Mouse (Mus musculus): Measurements from ENCODE around the gene Cfap43. TPM values are rescaled to one million over a fixed set of nuclear protein-coding genes. Genes with fewer than 3 reads are reported as not detected.
"Not testable (repeated sequence)": the region's sequence is repeated elsewhere in the genome, so short reads cannot be mapped to it uniquely, and the experiment has no call there.

The Cfap43 gene
- total and polyA plus RNA-seq, 2 experiments: not detected

GRCm38 (mm10) chr19:47849735-47850134, 69.4 kb downstream of the Cfap43 start:
- Histone ChIP-seq H3K79me2 (ENCODE audit: control insufficient read depth, insufficient read depth, low read length) (no peaks in the 10 kb centered on the region), H3K27me3 (ENCODE audit: control insufficient read depth, insufficient read depth, low read length) (no peaks in the 10 kb centered on the region), H3K27ac (replicated peaks; ENCODE audit: insufficient read depth, low read depth, low read length) (no peak overlapping the region), H3K9ac (ENCODE audit: low read depth, low read length) (no peak overlapping the region), H3K4me3 (ENCODE audit: insufficient read depth, low read depth, low read length) (no peak overlapping the region), H3K36me3 (ENCODE audit: control insufficient read depth, insufficient read depth, low read length) (no peaks in the 10 kb centered on the region), H3K4me1 (ENCODE audit: control insufficient read depth, insufficient read depth, low read length) (peaks cover 3% of the 10 kb centered on the region; the same call in 1 of the 2 replicates)
- WGBS: 94% methylated on average over 3 of the region's 3 CpGs
- TF ChIP-seq CTCF (IDR thresholded peaks at IDR 0.05; ENCODE audit: low read depth, low read length) (no peak), POLR2A (IDR thresholded peaks at IDR 0.05; ENCODE audit: extremely low read depth, insufficient read depth, low read length) (no peak)
- DNase-seq (ENCODE audit: extremely low read depth, low read depth, low spot score): no peak

- not testable (repeated sequence) for H3K27ac ChIP-seq (replicated peaks; ENCODE audit: insufficient read depth, low read depth, low read length); H3K79me2 ChIP-seq (ENCODE audit: control insufficient read depth, insufficient read depth, low read length); H3K27me3 ChIP-seq (ENCODE audit: control insufficient read depth, insufficient read depth, low read length); H3K9ac ChIP-seq (ENCODE audit: low read depth, low read length); H3K4me1 ChIP-seq (ENCODE audit: control insufficient read depth, insufficient read depth, low read length); H3K36me3 ChIP-seq (ENCODE audit: control insufficient read depth, insufficient read depth, low read length); DNase-seq (ENCODE audit: extremely low read depth, low read depth, low spot score); H3K4me3 ChIP-seq (ENCODE audit: insufficient read depth, low read depth, low read length)
- WGBS: 78% methylated on average over 15 of the region's 15 CpGs
Measured at GRCm38 (mm10) chr19:47841234-47841633, 77.9 kb downstream of the Cfap43 start.

- Histone ChIP-seq H3K27ac (replicated peaks; ENCODE audit: insufficient read depth, low read depth, low read length) (no peak overlapping the region), H3K36me3 (ENCODE audit: control insufficient read depth, insufficient read depth, low read length) (no peaks in the 10 kb centered on the region), H3K4me3 (ENCODE audit: insufficient read depth, low read depth, low read length) (peak overlapping the region; percentile 35; the same call in 1 of the 2 replicates), H3K79me2 (ENCODE audit: control insufficient read depth, insufficient read depth, low read length) (no peaks in the 10 kb centered on the region), H3K27me3 (ENCODE audit: control insufficient read depth, insufficient read depth, low read length) (peaks cover 9% of the 10 kb centered on the region; the same call in 1 of the 2 replicates), H3K9ac (ENCODE audit: low read depth, low read length) (no peak overlapping the region), H3K4me1 (ENCODE audit: control insufficient read depth, insufficient read depth, low read length) (no peaks in the 10 kb centered on the region)
- no peak for DNase-seq (ENCODE audit: extremely low read depth, low read depth, low spot score)
- TF ChIP-seq POLR2A (IDR thresholded peaks at IDR 0.05; ENCODE audit: extremely low read depth, insufficient read depth, low read length) (no peak), CTCF (IDR thresholded peaks at IDR 0.05; ENCODE audit: low read depth, low read length) (no peak)
- WGBS: 1% methylated on average over 6 of the region's 6 CpGs
Measured at GRCm38 (mm10) chr19:47837527-47837901, 81.6 kb downstream of the Cfap43 start.

GRCm38 (mm10) chr19:47836701-47837526, 82.2 kb downstream of the Cfap43 start:
- H3K27me3 ChIP-seq (ENCODE audit: control insufficient read depth, insufficient read depth, low read length): peaks cover 9% of the 10 kb centered on the region; the same call in 1 of the 2 replicates
- TF ChIP-seq POLR2A (IDR thresholded peaks at IDR 0.05; ENCODE audit: extremely low read depth, insufficient read depth, low read length) (no peak), CTCF (IDR thresholded peaks at IDR 0.05; ENCODE audit: low read depth, low read length) (peak; percentile 26; the same call in 1 of the 2 replicates)
- no peak for DNase-seq (ENCODE audit: extremely low read depth, low read depth, low spot score)
- WGBS: 9% methylated on average over 49 of the region's 49 CpGs
- H3K4me3 ChIP-seq (ENCODE audit: insufficient read depth, low read depth, low read length): peak overlapping the region; percentile 35; the same call in 1 of the 2 replicates
- H3K9ac ChIP-seq (ENCODE audit: low read depth, low read length): no peak overlapping the region; the same call in 1 of the 2 replicates
- no peaks in the 10 kb centered on the region for H3K4me1 ChIP-seq (ENCODE audit: control insufficient read depth, insufficient read depth, low read length)
- no peaks in the 10 kb centered on the region for H3K79me2 ChIP-seq (ENCODE audit: control insufficient read depth, insufficient read depth, low read length)
- H3K36me3 ChIP-seq (ENCODE audit: control insufficient read depth, insufficient read depth, low read length): no peaks in the 10 kb centered on the region
- H3K27ac ChIP-seq (replicated peaks; ENCODE audit: insufficient read depth, low read depth, low read length): no peak overlapping the region

- Histone ChIP-seq H3K27ac (replicated peaks; ENCODE audit: insufficient read depth, low read depth, low read length) (no peak overlapping the region), H3K36me3 (ENCODE audit: control insufficient read depth, insufficient read depth, low read length) (no peaks in the 10 kb centered on the region), H3K4me3 (ENCODE audit: insufficient read depth, low read depth, low read length) (no peak overlapping the region), H3K79me2 (ENCODE audit: control insufficient read depth, insufficient read depth, low read length) (no peaks in the 10 kb centered on the region), H3K9ac (ENCODE audit: low read depth, low read length) (no peak overlapping the region), H3K4me1 (ENCODE audit: control insufficient read depth, insufficient read depth, low read length) (no peaks in the 10 kb centered on the region), H3K27me3 (ENCODE audit: control insufficient read depth, insufficient read depth, low read length) (peaks cover 9% of the 10 kb centered on the region; the same call in 1 of the 2 replicates)
- no peak for DNase-seq (ENCODE audit: extremely low read depth, low read depth, low spot score)
- TF ChIP-seq CTCF (IDR thresholded peaks at IDR 0.05; ENCODE audit: low read depth, low read length) (no peak), POLR2A (IDR thresholded peaks at IDR 0.05; ENCODE audit: extremely low read depth, insufficient read depth, low read length) (no peak)
- WGBS: 89% methylated on average over 7 of the region's 7 CpGs
Measured at GRCm38 (mm10) chr19:47835776-47836175, 83.3 kb downstream of the Cfap43 start.

- TF ChIP-seq POLR2A (IDR thresholded peaks at IDR 0.05; ENCODE audit: extremely low read depth, insufficient read depth, low read length) (no peak), CTCF (IDR thresholded peaks at IDR 0.05; ENCODE audit: low read depth, low read length) (no peak)
- WGBS: 46% methylated on average over 5 of the region's 5 CpGs
Measured at GRCm38 (mm10) chr19:47834614-47835013, 84.5 kb downstream of the Cfap43 start.

More at GRCm38 (mm10) chr19:47834614-47835013, 84.5 kb downstream of the Cfap43 start:
- H3K4me3 ChIP-seq (ENCODE audit: insufficient read depth, low read depth, low read length): no peak overlapping the region
- DNase-seq (ENCODE audit: extremely low read depth, low read depth, low spot score): peak; percentile 14
- H3K79me2 ChIP-seq (ENCODE audit: control insufficient read depth, insufficient read depth, low read length): no peaks in the 10 kb centered on the region
- H3K27me3 ChIP-seq (ENCODE audit: control insufficient read depth, insufficient read depth, low read length): peaks cover 9% of the 10 kb centered on the region; the same call in 1 of the 2 replicates
- no peak overlapping the region for H3K27ac ChIP-seq (replicated peaks; ENCODE audit: insufficient read depth, low read depth, low read length)
- H3K36me3 ChIP-seq (ENCODE audit: control insufficient read depth, insufficient read depth, low read length): no peaks in the 10 kb centered on the region
- H3K9ac ChIP-seq (ENCODE audit: low read depth, low read length): no peak overlapping the region
- H3K4me1 ChIP-seq (ENCODE audit: control insufficient read depth, insufficient read depth, low read length): no peaks in the 10 kb centered on the region

All from liver, adult 2 months (tissue).